Mouse (Mus musculus) liver, embryonic 12.5 days (tissue): ENCODE data around the gene Adh7. TPM values are rescaled to one million over a fixed set of nuclear protein-coding genes. Genes with fewer than 3 reads are reported as not detected.

Experiments used
- ATAC-seq: fragments of 200-750 bp; cut with Nextera tagmentation; 2 replicates; pipeline ENCODE4 v1.8.0; 2017; ENCODE audit warnings: moderate number of reproducible peaks, mild to moderate bottlenecking, moderate library complexity
- H3K27ac ChIP-seq: fragments of 300-500 bp; sonication (generic); 2 replicates; pipeline ENCODE4 v1.5.1; 2016; ENCODE audit warnings: mild to moderate bottlenecking
- H3K27me3 ChIP-seq: fragments of 300-500 bp; sonication (generic); replicated peaks from 2 replicates; pipeline ENCODE4 v1.6.1; 2016; ENCODE audit warnings: mild to moderate bottlenecking, moderate library complexity
- H3K36me3 ChIP-seq: fragments of 300-500 bp; sonication (generic); 2 replicates; pipeline ENCODE4 v1.6.1; 2016; ENCODE audit warnings: mild to moderate bottlenecking, moderate library complexity
- H3K4me1 ChIP-seq: fragments of 300-500 bp; sonication (generic); 2 replicates; pipeline ENCODE4 v1.6.1; 2016
- H3K4me2 ChIP-seq: fragments of 300-500 bp; sonication (generic); 2 replicates; pipeline ENCODE4 v1.6.1; 2016; ENCODE audit warnings: mild to moderate bottlenecking, moderate library complexity
- H3K4me3 ChIP-seq: fragments of 300-500 bp; sonication (generic); 2 replicates; pipeline ENCODE4 v1.5.1; 2016; ENCODE audit warnings: mild to moderate bottlenecking, moderate library complexity
- H3K9ac ChIP-seq: fragments of 300-500 bp; sonication (generic); 2 replicates; pipeline ENCODE4 v1.6.1; 2016; ENCODE audit warnings: mild to moderate bottlenecking, moderate library complexity
- H3K9me3 ChIP-seq: fragments of 300-500 bp; sonication (generic); replicated peaks from 2 replicates; pipeline ENCODE4 v1.6.1; 2016; ENCODE audit warnings: mild to moderate bottlenecking, moderate library complexity
- WGBS: fragments of 180-500 bp; shearing (Covaris S2); methylation state at CpG from one replicate; pipeline ENCODE4 v1.1.7; 2016; ENCODE audit not compliant: insufficient replicate concordance; 5-methylcytosine and 5-hydroxymethylcytosine counted together
- polyA plus RNA-seq: library from polyadenylated mRNA; unstranded; fragments of >200 nt; fragmentation: Nextera tagmentation; extraction: Ambion mirVana; gene quantifications from 2 replicates; pipeline ENCODE4 v1.2.1, GENCODE M21; 2016

Gene Adh7
- polyA plus RNA-seq: 0.19 and 0.26 TPM in 2 replicates

GRCm38 (mm10) chr3:138217631-138218264, at the start of gene Adh7:
Gene Adh7, plus strand, starts transcription at chr3:138217760.
- ATAC-seq: no peak
- no peak within 1 kb of the TSS for H3K27ac ChIP-seq
- H3K9ac ChIP-seq: no peak within 1 kb of the TSS
- no peak within 1 kb of the TSS for H3K4me2 ChIP-seq
- no peaks in the 10 kb centered on the region for H3K4me1 ChIP-seq
- H3K9me3 ChIP-seq: no peaks in the 10 kb centered on the region
- 63% methylated on average over 10 of the region's 10 CpGs for WGBS
- H3K36me3 ChIP-seq: no peaks in the 10 kb centered on the region
- no peaks in the 10 kb centered on the region for H3K27me3 ChIP-seq
- H3K4me3 ChIP-seq: no peak within 1 kb of the TSS

GRCm38 (mm10) chr3:138173291-138173690, 44.3 kb upstream of the Adh7 start:
- ATAC-seq: no peak
- Histone ChIP-seq H3K9ac (no peak overlapping the region), H3K9me3 (no peaks in the 10 kb centered on the region), H3K4me1 (no peaks in the 10 kb centered on the region), H3K4me3 (no peak overlapping the region), H3K4me2 (no peak overlapping the region), H3K27ac (no peak overlapping the region), H3K27me3 (no peaks in the 10 kb centered on the region), H3K36me3 (no peaks in the 10 kb centered on the region)
- 67% methylated on average over 10 of the region's 10 CpGs for WGBS

- no peak for ATAC-seq
- no peaks in the 10 kb centered on the region for H3K36me3 ChIP-seq
- H3K4me3 ChIP-seq: no peak overlapping the region
- WGBS: 80% methylated on average over 6 of the region's 6 CpGs
- no peak overlapping the region for H3K9ac ChIP-seq
- no peaks in the 10 kb centered on the region for H3K4me1 ChIP-seq
- no peaks in the 10 kb centered on the region for H3K27me3 ChIP-seq
- H3K9me3 ChIP-seq: no peaks in the 10 kb centered on the region
- H3K27ac ChIP-seq: no peak overlapping the region
- no peak overlapping the region for H3K4me2 ChIP-seq
Observed at GRCm38 (mm10) chr3:138175551-138175950, 42.0 kb upstream of the Adh7 start.

- no peak for ATAC-seq
- Histone ChIP-seq H3K4me3 (no peak overlapping the region), H3K9ac (no peak overlapping the region), H3K4me1 (no peaks in the 10 kb centered on the region), H3K4me2 (no peak overlapping the region), H3K36me3 (no peaks in the 10 kb centered on the region), H3K9me3 (no peaks in the 10 kb centered on the region), H3K27ac (no peak overlapping the region), H3K27me3 (no peaks in the 10 kb centered on the region)
- WGBS: 64% methylated on average over 2 of the region's 2 CpGs
Observed at GRCm38 (mm10) chr3:138182019-138182418, 35.5 kb upstream of the Adh7 start.

GRCm38 (mm10) chr3:138183371-138183770, 34.2 kb upstream of the Adh7 start:
- Histone ChIP-seq H3K4me2 (no peak overlapping the region), H3K4me3 (no peak overlapping the region), H3K27me3 (no peaks in the 10 kb centered on the region), H3K9me3 (no peaks in the 10 kb centered on the region), H3K27ac (no peak overlapping the region), H3K4me1 (no peaks in the 10 kb centered on the region), H3K36me3 (no peaks in the 10 kb centered on the region), H3K9ac (no peak overlapping the region)
- ATAC-seq: no peak
- 72% methylated on average over 7 of the region's 7 CpGs for WGBS

GRCm38 (mm10) chr3:138185290-138185689, 32.3 kb upstream of the Adh7 start:
- H3K4me2 ChIP-seq: no peak overlapping the region
- 66% methylated on average over 4 of the region's 4 CpGs for WGBS
- no peak overlapping the region for H3K27ac ChIP-seq
- no peaks in the 10 kb centered on the region for H3K27me3 ChIP-seq
- no peak overlapping the region for H3K4me3 ChIP-seq
- H3K9me3 ChIP-seq: no peaks in the 10 kb centered on the region
- no peaks in the 10 kb centered on the region for H3K36me3 ChIP-seq
- H3K4me1 ChIP-seq: no peaks in the 10 kb centered on the region
- H3K9ac ChIP-seq: no peak overlapping the region
- no peak for ATAC-seq

- Histone ChIP-seq H3K36me3 (no peaks in the 10 kb centered on the region), H3K9ac (no peak overlapping the region), H3K4me1 (no peaks in the 10 kb centered on the region), H3K4me3 (no peak overlapping the region), H3K27ac (no peak overlapping the region), H3K9me3 (no peaks in the 10 kb centered on the region), H3K4me2 (no peak overlapping the region), H3K27me3 (no peaks in the 10 kb centered on the region)
- ATAC-seq: no peak
- WGBS: 80% methylated on average over 26 of the region's 26 CpGs
Observed at GRCm38 (mm10) chr3:138185995-138186930, 31.3 kb upstream of the Adh7 start.

- H3K36me3 ChIP-seq: no peaks in the 10 kb centered on the region
- ATAC-seq: no peak
- WGBS: 66% methylated on average over 7 of the region's 7 CpGs
- no peak overlapping the region for H3K4me3 ChIP-seq
- H3K4me1 ChIP-seq: no peaks in the 10 kb centered on the region
- no peak overlapping the region for H3K27ac ChIP-seq
- no peak overlapping the region for H3K4me2 ChIP-seq
- no peaks in the 10 kb centered on the region for H3K9me3 ChIP-seq
- no peak overlapping the region for H3K9ac ChIP-seq
- no peaks in the 10 kb centered on the region for H3K27me3 ChIP-seq
Observed at GRCm38 (mm10) chr3:138192260-138192659, 25.3 kb upstream of the Adh7 start.

GRCm38 (mm10) chr3:138193683-138194302, 23.8 kb upstream of the Adh7 start, which contains the start of gene 4930579F01Rik:
Gene 4930579F01Rik, minus strand, starts transcription at chr3:138193825.
- Histone ChIP-seq H3K9ac (no peak within 1 kb of the TSS), H3K27me3 (no peaks in the 10 kb centered on the region), H3K27ac (no peak within 1 kb of the TSS), H3K4me3 (no peak within 1 kb of the TSS), H3K9me3 (no peaks in the 10 kb centered on the region), H3K36me3 (no peaks in the 10 kb centered on the region), H3K4me2 (no peak within 1 kb of the TSS), H3K4me1 (no peaks in the 10 kb centered on the region)
- WGBS: 61% methylated on average over 15 of the region's 15 CpGs
- ATAC-seq: no peak

GRCm38 (mm10) chr3:138197093-138197492, 20.5 kb upstream of the Adh7 start:
- H3K27ac ChIP-seq: no peak overlapping the region
- no peaks in the 10 kb centered on the region for H3K9me3 ChIP-seq
- H3K36me3 ChIP-seq: no peaks in the 10 kb centered on the region
- H3K4me3 ChIP-seq: no peak overlapping the region
- no peak overlapping the region for H3K4me2 ChIP-seq
- no peaks in the 10 kb centered on the region for H3K27me3 ChIP-seq
- ATAC-seq: no peak
- H3K4me1 ChIP-seq: no peaks in the 10 kb centered on the region
- WGBS: 77% methylated on average over 14 of the region's 14 CpGs
- H3K9ac ChIP-seq: no peak overlapping the region

GRCm38 (mm10) chr3:138197556-138197955, 20.0 kb upstream of the Adh7 start:
- H3K27me3 ChIP-seq: no peaks in the 10 kb centered on the region
- WGBS: 61% methylated on average over 9 of the region's 9 CpGs
- ATAC-seq: no peak

More at GRCm38 (mm10) chr3:138197556-138197955, 20.0 kb upstream of the Adh7 start:
- Histone ChIP-seq H3K36me3 (no peaks in the 10 kb centered on the region), H3K4me2 (no peak overlapping the region), H3K27ac (no peak overlapping the region), H3K9me3 (no peaks in the 10 kb centered on the region), H3K4me1 (no peaks in the 10 kb centered on the region), H3K4me3 (no peak overlapping the region), H3K9ac (no peak overlapping the region)
